Mouse (Mus musculus) G1E (cell line): ENCODE data around the gene Ntng2. TPM values are rescaled to one million over a fixed set of nuclear protein-coding genes. Genes with fewer than 3 reads are reported as not detected.

ENCODE experiments used
- ATAC-seq: 2 replicates; pipeline ENCODE4 v1.8.0; 2016; ENCODE audit warnings: mild to moderate bottlenecking; ENCODE audit not compliant: insufficient number of reproducible peaks, poor library complexity, low FRiP score, severe bottlenecking; ENCODE audit errors: extremely low read depth
- DNase-seq: peaks from one replicate; pipeline ENCODE4 v3.0.0; 2012; ENCODE audit warnings: low spot score
- H3K27me3 ChIP-seq: 2 replicates; pipeline ENCODE4 v1.6.1; 2012; ENCODE audit warnings: mild to moderate bottlenecking, low read length, inconsistent platforms; ENCODE audit not compliant: insufficient read depth
- H3K36me3 ChIP-seq: replicated peaks from 2 replicates; pipeline ENCODE3; 2012; ENCODE audit warnings: mild to moderate bottlenecking, inconsistent platforms
- H3K4me1 ChIP-seq: 2 replicates; pipeline ENCODE4 v1.6.1; 2012; ENCODE audit warnings: low read depth, low read length, inconsistent platforms, mixed read lengths; ENCODE audit not compliant: insufficient read depth
- H3K4me3 ChIP-seq: 2 replicates; pipeline ENCODE4 v1.5.1; 2012; ENCODE audit warnings: low read depth, mild to moderate bottlenecking, inconsistent platforms, low read length, moderate library complexity, mixed read lengths
- H3K9me3 ChIP-seq: replicated peaks from 2 replicates; pipeline ENCODE4 v1.6.1; 2012; ENCODE audit warnings: inconsistent platforms
- CTCF ChIP-seq: IDR thresholded peaks from 2 replicates; pipeline ENCODE4 v1.5.1; 2012; ENCODE audit warnings: low read depth, low read length, inconsistent platforms, mixed read lengths
- GATA1 ChIP-seq: IDR thresholded peaks from 2 replicates; pipeline ENCODE4 v1.6.1; 2012; ENCODE audit warnings: borderline replicate concordance, low read length, inconsistent platforms, mixed read lengths
- GATA2 ChIP-seq: IDR thresholded peaks from 2 replicates; pipeline ENCODE4 v1.6.1; 2012; ENCODE audit warnings: low read depth, low read length, inconsistent platforms, borderline replicate concordance
- POLR2AphosphoS5 ChIP-seq: IDR thresholded peaks from 2 replicates; pipeline ENCODE4 v1.6.1; 2012; ENCODE audit warnings: low read depth, low read length, inconsistent platforms; ENCODE audit not compliant: insufficient replicate concordance
- TAL1 ChIP-seq: conservative IDR thresholded peaks from 2 replicates; pipeline ENCODE4 v1.6.1; 2012; ENCODE audit warnings: low read depth, low read length, inconsistent platforms, mixed read lengths
- polyA plus RNA-seq: library from polyadenylated mRNA; stranded (reverse); fragments of >175 nt; gene quantifications from 2 replicates; pipeline ENCODE4 v1.2.3, GENCODE M21; 2012
- total RNA-seq, 2 experiments: library from RNA; stranded (forward) in 1 of 2; stranded (reverse) in 1 of 2; fragments of 200-1000 nt in 1 of 2; fragments of >200 nt in 1 of 2; fragmentation: Nextera tagmentation in 1 of 2; gene quantifications; 2 replicates each; pipeline ENCODE4 v1.2.3; 2014 to 2017

Ntng2 gene
- total and polyA plus RNA-seq, 3 experiments, result 0.49 TPM; not detected in 2

DNA sequence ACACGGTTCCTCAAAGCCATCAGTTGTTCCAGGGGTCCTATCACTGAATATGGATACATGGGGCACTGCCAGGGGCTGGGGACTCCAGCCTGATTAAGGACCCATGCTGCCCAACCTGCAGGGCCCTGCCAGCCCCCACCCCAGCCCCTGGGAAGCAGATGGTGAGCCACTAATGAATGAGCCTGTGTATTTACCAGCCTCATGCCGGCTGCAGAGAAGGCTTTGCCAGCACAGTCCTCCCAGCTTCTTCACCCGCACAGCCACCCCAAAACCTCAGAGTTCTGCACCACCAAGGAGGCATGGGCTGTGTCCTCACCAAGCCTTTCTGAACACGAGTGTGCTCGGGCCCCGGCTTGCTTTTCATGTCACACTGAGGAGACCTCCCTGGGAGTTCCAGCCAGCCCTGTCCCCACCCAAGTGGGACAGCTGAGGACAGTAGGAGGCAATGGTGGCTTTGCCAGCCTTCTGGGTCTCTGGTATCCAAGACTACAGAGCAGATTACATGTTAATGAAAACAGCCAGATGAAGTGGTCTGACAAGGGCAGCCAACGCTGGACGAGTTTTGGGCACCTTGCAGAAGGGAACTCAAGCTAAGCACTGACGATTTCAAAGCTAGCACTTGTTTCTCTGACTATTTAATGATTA is 22.5 kb downstream of the Ntng2 start:
- Histone ChIP-seq H3K27me3 (peaks cover 8% of the 10 kb centered on the region), H3K4me1 (no peaks in the 10 kb centered on the region), H3K36me3 (no peaks in the 10 kb centered on the region), H3K9me3 (no peaks in the 10 kb centered on the region), H3K4me3 (no peak overlapping the region)
- no peak for ATAC-seq
- DNase-seq, result no peak
- TF ChIP-seq GATA2 (no peak), GATA1 (no peak), TAL1 (no peak), POLR2AphosphoS5 (no peak), CTCF (no peak)

DNA sequence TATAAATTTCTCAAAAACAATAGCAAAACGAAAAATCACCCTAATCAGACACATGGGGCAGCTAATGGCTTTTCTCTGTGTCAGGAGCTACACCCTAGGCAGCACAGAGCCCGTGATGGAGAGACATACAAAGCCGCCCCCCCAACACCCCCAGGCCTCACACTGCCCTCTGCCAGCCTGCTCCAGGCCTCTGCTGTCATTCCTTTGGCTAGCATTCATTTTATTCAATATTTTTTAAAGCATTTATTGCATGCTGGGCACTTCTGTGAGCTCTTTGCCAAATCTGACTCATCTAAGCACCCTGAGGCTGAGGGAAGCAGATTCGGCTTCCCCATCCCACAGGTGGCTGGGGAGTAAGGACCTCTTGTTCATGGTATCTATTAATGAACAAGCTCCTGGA is 26.1 kb downstream of the Ntng2 start:
- Histone ChIP-seq H3K4me1 (no peaks in the 10 kb centered on the region), H3K27me3 (peaks cover 8% of the 10 kb centered on the region), H3K4me3 (no peak overlapping the region), H3K9me3 (no peaks in the 10 kb centered on the region), H3K36me3 (no peaks in the 10 kb centered on the region)
- ATAC-seq (no peak), DNase-seq (no peak)
- TF ChIP-seq GATA1 (no peak), GATA2 (no peak), TAL1 (no peak), POLR2AphosphoS5 (no peak), CTCF (no peak)

DNA sequence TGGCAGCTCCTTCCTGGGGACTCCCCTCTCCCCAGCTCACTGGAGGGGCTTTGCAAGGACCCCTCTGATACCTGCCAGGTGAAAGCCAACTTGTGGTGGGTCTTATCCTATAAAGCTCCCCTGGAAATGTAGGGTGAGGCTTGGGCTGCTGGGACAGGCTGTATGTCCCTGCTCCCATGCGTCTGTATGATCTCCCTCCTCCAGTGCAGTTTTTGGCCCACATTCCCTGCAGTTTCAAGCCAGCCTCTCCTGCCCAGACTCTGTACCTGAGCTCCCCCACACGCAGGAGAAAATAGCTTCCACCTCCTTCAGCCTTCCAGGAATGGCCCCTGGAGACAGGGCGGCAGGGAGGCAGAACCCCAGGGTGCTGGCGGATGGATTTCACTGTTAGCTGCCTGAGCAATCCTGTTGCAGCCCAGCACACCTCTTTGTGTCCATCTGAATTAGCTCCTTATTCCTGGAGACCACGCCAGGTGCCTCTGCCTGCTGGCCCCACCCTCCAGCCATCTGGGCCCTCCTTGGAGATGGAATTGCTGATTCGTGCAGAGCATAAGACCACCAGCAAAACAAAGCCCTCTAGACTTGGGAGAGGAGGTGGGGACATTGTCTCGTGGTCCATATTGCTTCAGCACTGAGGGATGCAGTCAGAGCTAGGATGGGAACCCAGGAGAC is 29.1 kb downstream of the Ntng2 start:
- no peaks in the 10 kb centered on the region for H3K4me1 ChIP-seq
- no peak overlapping the region for H3K4me3 ChIP-seq
- peaks cover 13% of the 10 kb centered on the region; the same call in 1 of the 2 replicates for H3K27me3 ChIP-seq
- DNase-seq (no peak), ATAC-seq (no peak)
- H3K9me3 ChIP-seq, result no peaks in the 10 kb centered on the region
- no peaks in the 10 kb centered on the region for H3K36me3 ChIP-seq
- no peak for TF ChIP-seq GATA1
- no peak for TF ChIP-seq POLR2AphosphoS5
- no peak for TF ChIP-seq GATA2
- TF ChIP-seq CTCF, result no peak
- no peak for TF ChIP-seq TAL1

DNA sequence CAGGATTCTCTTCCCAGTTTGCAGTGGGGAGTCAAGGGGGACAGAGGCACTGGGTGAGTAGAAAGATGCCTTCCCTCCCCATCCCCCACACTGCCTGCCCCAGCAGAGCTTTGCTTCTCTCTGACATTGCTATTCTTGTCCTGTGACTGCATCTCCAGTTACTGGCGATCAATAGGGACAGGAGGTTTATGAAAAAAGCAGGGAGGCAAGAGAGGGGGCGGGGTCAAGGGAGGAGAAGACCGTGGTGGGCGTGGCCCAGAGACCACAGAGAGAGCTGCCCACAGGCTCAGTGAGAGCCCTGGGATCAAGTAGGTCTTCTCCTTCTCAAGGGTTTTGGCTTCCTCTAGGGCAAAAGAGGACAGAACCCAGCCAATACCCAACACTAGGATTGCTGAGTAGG is 30.5 kb downstream of the Ntng2 start:
- no peak for TF ChIP-seq CTCF
- Histone ChIP-seq H3K9me3 (no peaks in the 10 kb centered on the region), H3K27me3 (peaks cover 14% of the 10 kb centered on the region; the same call in 1 of the 2 replicates), H3K4me3 (no peak overlapping the region), H3K36me3 (no peaks in the 10 kb centered on the region), H3K4me1 (no peaks in the 10 kb centered on the region)
- ATAC-seq (no peak), DNase-seq (no peak)

DNA sequence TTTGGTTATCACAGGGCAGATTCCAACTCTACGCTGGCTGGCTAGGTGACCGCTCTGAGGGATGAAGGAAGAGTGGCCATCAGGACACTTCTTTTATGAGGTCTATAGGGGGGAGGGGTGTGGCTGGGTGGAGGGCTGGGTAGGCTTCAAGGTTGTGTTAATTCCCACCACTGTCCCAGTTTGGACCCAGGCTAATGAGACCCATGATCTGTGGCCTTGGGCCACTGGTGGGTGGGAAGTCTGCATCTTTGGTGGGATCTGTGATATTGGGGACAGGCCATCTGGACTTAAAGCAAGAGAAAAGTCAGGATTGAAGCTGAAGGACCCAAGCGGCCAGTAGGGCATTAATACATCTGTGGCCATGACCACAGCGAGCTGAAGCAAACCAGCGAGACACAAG is 34.0 kb downstream of the Ntng2 start:
- ATAC-seq, result no peak
- Histone ChIP-seq H3K36me3 (no peaks in the 10 kb centered on the region), H3K27me3 (peaks cover 19% of the 10 kb centered on the region; the same call in 1 of the 2 replicates), H3K9me3 (no peaks in the 10 kb centered on the region), H3K4me1 (no peaks in the 10 kb centered on the region), H3K4me3 (no peak overlapping the region)
- TF ChIP-seq GATA2, result no peak
- no peak for TF ChIP-seq TAL1
- TF ChIP-seq GATA1, result no peak
- TF ChIP-seq POLR2AphosphoS5, result no peak
- TF ChIP-seq CTCF, result no peak
- no peak for DNase-seq

DNA sequence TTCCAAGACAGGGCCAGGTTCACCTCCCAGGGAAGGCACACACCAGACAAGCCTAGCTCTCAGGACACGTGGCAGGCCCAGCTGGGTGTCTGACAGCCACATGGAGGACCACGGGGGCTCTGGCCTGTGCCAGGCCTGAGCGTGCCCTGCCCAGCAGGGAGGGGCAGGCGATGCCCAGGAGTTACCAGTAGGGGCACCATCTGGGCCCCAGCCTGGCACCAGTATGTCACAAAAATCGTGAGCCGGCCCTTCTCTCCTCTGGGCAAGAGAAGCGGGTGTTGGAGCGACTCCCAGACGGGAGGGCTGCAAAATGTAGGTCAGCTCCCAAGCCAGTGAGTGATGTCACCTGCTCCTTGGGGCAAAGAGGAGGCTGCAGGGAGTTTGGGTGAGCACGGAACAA is 34.9 kb downstream of the Ntng2 start:
- ATAC-seq (no peak), DNase-seq (no peak)
- H3K9me3 ChIP-seq, result no peaks in the 10 kb centered on the region
- peaks cover 22% of the 10 kb centered on the region for H3K27me3 ChIP-seq
- TF ChIP-seq GATA1 (no peak), TAL1 (no peak), CTCF (no peak), GATA2 (no peak), POLR2AphosphoS5 (no peak)
- H3K4me3 ChIP-seq, result no peak overlapping the region
- H3K4me1 ChIP-seq, result no peaks in the 10 kb centered on the region
- H3K36me3 ChIP-seq, result no peaks in the 10 kb centered on the region
